Mouse (Mus musculus): ENCODE measurements at regions not wholly inside any gene's neighbourhood (a gene's known extent, or its start where the extent isn't known, plus 50 kb on each side); places are given as distances from the start of the nearest gene placed in this dataset.
"Not testable (repeated sequence)": the region's sequence is repeated elsewhere in the genome, so short reads cannot be mapped to it uniquely, and the experiment has no call there.

DNA sequence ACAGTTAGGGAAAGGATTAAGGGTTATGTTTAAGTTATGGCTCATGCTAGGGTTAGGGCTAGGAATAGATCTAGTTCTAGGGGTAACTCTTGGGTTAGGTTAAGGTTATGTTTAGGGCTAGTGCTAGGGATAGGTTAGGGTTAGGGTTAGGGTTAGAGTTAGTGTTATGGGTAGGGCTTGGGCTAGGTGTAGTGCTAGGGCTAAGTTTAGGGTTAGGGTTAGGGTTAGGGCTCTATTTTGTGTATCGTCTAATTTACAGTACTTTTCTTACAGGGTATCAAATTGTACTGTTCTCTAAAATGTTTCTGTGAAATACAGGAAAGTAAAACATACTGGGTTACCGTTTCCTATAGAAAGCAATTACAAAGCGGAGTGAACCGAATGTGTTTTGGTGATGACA lies 64.8 kb downstream of the Ptchd3 start:
- WGBS, result 93% methylated on average over 4 of the region's 4 CpGs
- DNase-seq (ENCODE audit: low spot score) (no peak), ATAC-seq (ENCODE audit: insufficient read depth, low FRiP score, low TSS enrichment) (no peak)
- Histone ChIP-seq H3K9me3 (ENCODE audit: control insufficient read depth, low read length) (no peaks in the 10 kb centered on the region), H3K4me1 (ENCODE audit: control insufficient read depth, insufficient read depth, low read length) (no peaks in the 10 kb centered on the region), H3K4me3 (ENCODE audit: low read depth, low read length) (no peak overlapping the region), H3K9ac (ENCODE audit: low read length) (no peak overlapping the region), H3K36me3 (ENCODE audit: control insufficient read depth, insufficient read depth, low read length) (no peaks in the 10 kb centered on the region), H3K4me2 (ENCODE audit: low read depth) (no peak overlapping the region), H3K27me3 (ENCODE audit: control insufficient read depth, insufficient read depth, low read length) (no peaks in the 10 kb centered on the region), H3K27ac (ENCODE audit: low read depth, low read length) (no peak overlapping the region)

DNA sequence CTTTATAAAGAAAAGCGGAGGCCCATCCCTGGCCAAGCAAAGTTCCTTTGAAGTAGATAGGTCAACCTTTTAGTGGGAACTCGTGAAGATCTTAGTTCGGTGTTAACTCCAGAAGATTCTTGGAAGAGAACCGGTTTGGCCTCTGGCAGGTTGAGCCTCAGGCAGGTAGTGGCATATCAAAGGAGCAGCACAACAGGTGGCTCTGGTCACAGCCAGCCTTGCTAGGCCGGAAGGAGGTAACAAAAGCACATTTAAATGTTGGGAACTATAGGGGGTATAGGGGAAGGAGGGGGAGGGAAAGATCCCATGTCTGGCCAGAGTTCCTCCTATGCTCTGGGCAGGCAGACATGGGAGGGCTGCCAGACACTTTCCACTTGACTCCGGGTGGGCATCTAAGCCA lies 74.3 kb downstream of the Ptchd3 start:
- not testable (repeated sequence) for H3K27ac ChIP-seq (ENCODE audit: low read depth, low read length); DNase-seq (ENCODE audit: low spot score); H3K9me3 ChIP-seq (ENCODE audit: control insufficient read depth, low read length); H3K4me3 ChIP-seq (ENCODE audit: low read depth, low read length); H3K27me3 ChIP-seq (ENCODE audit: control insufficient read depth, insufficient read depth, low read length); H3K4me2 ChIP-seq (ENCODE audit: low read depth); H3K36me3 ChIP-seq (ENCODE audit: control insufficient read depth, insufficient read depth, low read length); H3K4me1 ChIP-seq (ENCODE audit: control insufficient read depth, insufficient read depth, low read length); ATAC-seq (ENCODE audit: insufficient read depth, low FRiP score, low TSS enrichment); H3K9ac ChIP-seq (ENCODE audit: low read length)
- WGBS, result 71% methylated on average over 6 of the region's 6 CpGs

DNA sequence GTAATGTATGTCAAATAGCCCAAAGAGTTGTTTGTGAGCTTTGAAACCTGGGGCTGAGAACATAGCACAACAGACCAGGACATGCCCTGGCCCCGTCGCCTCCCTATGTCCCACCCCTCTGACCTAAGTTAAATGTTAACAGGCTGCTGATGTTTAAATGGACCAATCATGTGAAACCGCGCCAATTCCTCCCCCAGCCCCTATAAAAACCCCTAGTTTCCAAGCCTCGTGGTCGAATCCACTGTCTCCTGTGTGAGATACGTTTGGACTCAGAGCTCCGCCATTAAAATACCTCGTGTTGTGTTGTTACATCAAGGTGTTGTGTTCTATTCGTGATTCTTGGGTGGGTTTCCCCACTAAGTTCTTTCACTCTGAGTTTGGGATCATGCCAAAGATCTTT lies 94.6 kb downstream of the Ptchd3 start:
- not testable (repeated sequence) for H3K4me2 ChIP-seq (ENCODE audit: low read depth); DNase-seq (ENCODE audit: low spot score); H3K27me3 ChIP-seq (ENCODE audit: control insufficient read depth, insufficient read depth, low read length); H3K9ac ChIP-seq (ENCODE audit: low read length); H3K36me3 ChIP-seq (ENCODE audit: control insufficient read depth, insufficient read depth, low read length); H3K4me1 ChIP-seq (ENCODE audit: control insufficient read depth, insufficient read depth, low read length); H3K9me3 ChIP-seq (ENCODE audit: control insufficient read depth, low read length); H3K27ac ChIP-seq (ENCODE audit: low read depth, low read length); ATAC-seq (ENCODE audit: insufficient read depth, low FRiP score, low TSS enrichment); H3K4me3 ChIP-seq (ENCODE audit: low read depth, low read length)
- WGBS, result 85% methylated on average over 10 of the region's 10 CpGs

DNA sequence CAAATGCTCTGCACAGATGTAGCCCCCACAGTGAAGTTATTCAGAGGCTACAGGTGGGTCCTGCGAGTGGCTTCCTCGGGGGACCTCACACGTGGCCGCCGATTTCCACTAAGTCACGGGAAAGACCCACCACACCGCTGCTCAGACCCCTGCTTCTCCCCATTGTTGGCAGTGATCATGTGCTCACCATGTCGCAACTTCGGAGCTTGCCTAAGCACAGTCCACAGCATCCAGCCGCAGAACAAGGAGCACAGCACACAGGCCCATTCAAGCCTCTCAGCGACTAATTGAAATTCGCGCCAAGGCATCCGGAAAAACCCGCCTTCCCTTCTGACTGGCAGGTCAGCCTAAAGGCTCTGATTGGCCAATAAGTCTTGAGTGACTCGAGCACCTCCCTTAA lies 95.0 kb downstream of the Ptchd3 start:
- not testable (repeated sequence) for H3K4me3 ChIP-seq (ENCODE audit: low read depth, low read length); H3K9ac ChIP-seq (ENCODE audit: low read length); H3K9me3 ChIP-seq (ENCODE audit: control insufficient read depth, low read length); H3K4me2 ChIP-seq (ENCODE audit: low read depth); H3K27me3 ChIP-seq (ENCODE audit: control insufficient read depth, insufficient read depth, low read length); H3K27ac ChIP-seq (ENCODE audit: low read depth, low read length); H3K36me3 ChIP-seq (ENCODE audit: control insufficient read depth, insufficient read depth, low read length); H3K4me1 ChIP-seq (ENCODE audit: control insufficient read depth, insufficient read depth, low read length); ATAC-seq (ENCODE audit: insufficient read depth, low FRiP score, low TSS enrichment)
- DNase-seq (ENCODE audit: low spot score), result peak; percentile 15
- WGBS, result 62% methylated on average over 15 of the region's 16 CpGs

DNA sequence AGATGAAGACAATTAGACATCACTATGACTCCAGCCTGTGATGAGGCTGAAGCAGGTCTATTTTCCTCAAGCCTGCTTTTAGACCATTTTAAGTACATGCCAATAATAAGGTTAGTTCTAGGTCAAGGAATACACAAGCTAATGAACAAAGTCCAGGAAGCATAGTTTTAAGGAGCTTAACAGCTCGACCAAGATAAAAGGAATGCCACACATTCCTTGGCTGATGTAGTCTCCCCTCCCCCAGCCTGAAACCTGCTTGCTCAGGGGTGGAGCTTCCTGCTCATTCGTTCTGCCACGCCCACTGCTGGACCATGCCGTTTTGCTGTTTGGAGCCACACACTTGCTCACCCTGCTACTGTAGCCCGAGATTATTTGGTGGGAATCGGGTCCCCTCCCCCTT lies 121.7 kb downstream of the Ptchd3 start:
- H3K36me3 ChIP-seq (ENCODE audit: control insufficient read depth, insufficient read depth, low read length); H3K4me1 ChIP-seq (ENCODE audit: control insufficient read depth, insufficient read depth, low read length); ATAC-seq (ENCODE audit: insufficient read depth, low FRiP score, low TSS enrichment); H3K9ac ChIP-seq (ENCODE audit: low read length); H3K9me3 ChIP-seq (ENCODE audit: control insufficient read depth, low read length); H3K4me3 ChIP-seq (ENCODE audit: low read depth, low read length); H3K27ac ChIP-seq (ENCODE audit: low read depth, low read length); H3K27me3 ChIP-seq (ENCODE audit: control insufficient read depth, insufficient read depth, low read length); H3K4me2 ChIP-seq (ENCODE audit: low read depth); DNase-seq (ENCODE audit: low spot score): not testable (repeated sequence)
- 68% methylated on average over 6 of the region's 6 CpGs for WGBS

DNA sequence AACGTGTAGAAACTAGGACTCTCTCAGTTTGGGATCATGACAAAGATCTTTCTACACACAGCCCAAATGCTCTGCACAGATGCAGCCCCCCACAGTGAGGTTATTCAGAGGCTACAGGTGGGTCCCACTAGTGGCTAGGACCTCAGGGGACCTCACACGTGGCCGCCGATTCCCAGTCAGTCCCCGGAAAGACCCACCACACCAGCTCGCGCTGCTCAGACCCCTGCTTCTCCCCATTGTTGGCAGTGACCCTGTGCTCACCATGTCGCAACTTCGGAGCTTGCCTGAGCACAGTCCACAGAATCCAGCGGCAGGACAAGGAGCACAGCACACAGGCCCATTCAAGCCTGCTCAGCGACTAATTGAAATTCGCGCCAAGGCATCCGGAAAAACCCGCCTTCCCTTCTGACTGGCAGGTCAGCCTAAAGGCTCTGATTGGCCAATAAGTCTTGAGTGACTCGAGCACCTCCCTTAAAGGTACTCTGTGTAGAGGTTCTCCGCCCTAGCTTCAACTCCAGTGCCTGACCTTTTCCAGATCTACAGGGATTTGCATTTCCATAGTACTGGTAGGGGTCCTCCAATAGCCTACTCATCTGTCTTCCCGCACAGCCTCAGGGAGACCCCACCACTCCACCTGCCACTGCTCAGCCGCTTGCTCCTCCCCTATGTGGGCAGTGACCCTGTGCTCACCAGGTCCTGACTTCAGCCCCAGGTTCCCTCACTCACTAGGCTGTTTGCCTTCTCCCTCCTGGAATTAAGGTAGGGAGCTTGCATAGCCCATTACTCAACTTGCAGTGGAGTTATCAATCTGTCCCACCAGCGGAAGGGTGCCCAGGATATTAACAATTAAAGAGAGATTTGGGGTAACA lies 126.6 kb downstream of the Ptchd3 start:
- H3K27ac ChIP-seq (ENCODE audit: low read depth, low read length), result not testable (repeated sequence)

DNA sequence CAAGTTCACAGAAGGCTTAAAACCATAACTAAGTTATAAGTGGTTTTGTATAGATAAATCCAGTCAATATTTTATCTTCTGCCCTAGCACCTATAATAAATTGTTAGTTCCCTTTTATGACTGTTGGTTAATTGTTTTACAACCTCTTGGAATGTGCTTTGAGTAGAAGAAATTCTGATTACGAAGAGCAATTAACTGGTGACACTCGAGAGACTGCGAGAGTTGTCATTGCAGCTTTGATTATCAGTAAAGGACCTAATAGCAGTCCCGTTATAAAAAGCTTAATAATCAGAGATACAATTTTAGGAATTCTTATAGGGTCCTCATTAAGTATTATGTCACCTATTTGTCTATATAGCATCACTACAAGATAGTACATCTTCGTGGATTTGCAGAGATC lies 128.7 kb downstream of the Ptchd3 start:
- H3K27me3 ChIP-seq (ENCODE audit: control insufficient read depth, insufficient read depth, low read length); ATAC-seq (ENCODE audit: insufficient read depth, low FRiP score, low TSS enrichment); H3K36me3 ChIP-seq (ENCODE audit: control insufficient read depth, insufficient read depth, low read length); H3K4me1 ChIP-seq (ENCODE audit: control insufficient read depth, insufficient read depth, low read length); DNase-seq (ENCODE audit: low spot score); H3K27ac ChIP-seq (ENCODE audit: low read depth, low read length); H3K4me3 ChIP-seq (ENCODE audit: low read depth, low read length); H3K4me2 ChIP-seq (ENCODE audit: low read depth); H3K9me3 ChIP-seq (ENCODE audit: control insufficient read depth, low read length); H3K9ac ChIP-seq (ENCODE audit: low read length): not testable (repeated sequence)
- 32% methylated on average over 5 of the region's 5 CpGs for WGBS

More for the DNA sequence above, 126.6 kb downstream of the Ptchd3 start:
- not testable (repeated sequence) for H3K4me1 ChIP-seq (ENCODE audit: control insufficient read depth, insufficient read depth, low read length); H3K27me3 ChIP-seq (ENCODE audit: control insufficient read depth, insufficient read depth, low read length); H3K9me3 ChIP-seq (ENCODE audit: control insufficient read depth, low read length); H3K36me3 ChIP-seq (ENCODE audit: control insufficient read depth, insufficient read depth, low read length); ATAC-seq (ENCODE audit: insufficient read depth, low FRiP score, low TSS enrichment); H3K9ac ChIP-seq (ENCODE audit: low read length)
- peak overlapping the region; percentile 32; the same call in 1 of the 2 replicates for H3K4me2 ChIP-seq (ENCODE audit: low read depth)
- 12% methylated on average over 19 of the region's 20 CpGs for WGBS
- 0 out of 2 replicates have a peak overlapping the region, but pooled peaks have one; percentile 4 for H3K4me3 ChIP-seq (ENCODE audit: low read depth, low read length)
- peak; percentile 14 for DNase-seq (ENCODE audit: low spot score)

DNA sequence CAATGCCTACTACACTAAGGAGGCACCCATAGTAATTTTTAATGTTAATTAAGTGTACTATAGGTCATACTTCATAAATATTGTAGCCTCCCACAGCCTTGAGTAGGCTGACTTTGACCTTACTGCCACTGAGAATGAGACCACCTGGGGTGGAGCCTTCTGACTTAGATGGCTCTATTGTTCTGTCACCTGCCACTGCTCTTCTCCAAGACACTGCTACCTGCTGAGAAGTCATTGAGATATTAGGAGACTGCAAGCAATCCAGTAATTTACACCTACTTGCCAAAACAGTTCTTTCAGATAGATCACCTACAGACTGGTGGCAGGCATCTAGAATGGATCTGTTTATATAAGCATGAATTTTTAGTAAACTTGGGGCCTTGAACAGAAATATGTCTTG lies 134.1 kb downstream of the Ptchd3 start:
- not testable (repeated sequence) for ATAC-seq (ENCODE audit: insufficient read depth, low FRiP score, low TSS enrichment); H3K9ac ChIP-seq (ENCODE audit: low read length); H3K4me2 ChIP-seq (ENCODE audit: low read depth); DNase-seq (ENCODE audit: low spot score); H3K36me3 ChIP-seq (ENCODE audit: control insufficient read depth, insufficient read depth, low read length); H3K4me1 ChIP-seq (ENCODE audit: control insufficient read depth, insufficient read depth, low read length); H3K4me3 ChIP-seq (ENCODE audit: low read depth, low read length); H3K9me3 ChIP-seq (ENCODE audit: control insufficient read depth, low read length); H3K27me3 ChIP-seq (ENCODE audit: control insufficient read depth, insufficient read depth, low read length); H3K27ac ChIP-seq (ENCODE audit: low read depth, low read length)

DNA sequence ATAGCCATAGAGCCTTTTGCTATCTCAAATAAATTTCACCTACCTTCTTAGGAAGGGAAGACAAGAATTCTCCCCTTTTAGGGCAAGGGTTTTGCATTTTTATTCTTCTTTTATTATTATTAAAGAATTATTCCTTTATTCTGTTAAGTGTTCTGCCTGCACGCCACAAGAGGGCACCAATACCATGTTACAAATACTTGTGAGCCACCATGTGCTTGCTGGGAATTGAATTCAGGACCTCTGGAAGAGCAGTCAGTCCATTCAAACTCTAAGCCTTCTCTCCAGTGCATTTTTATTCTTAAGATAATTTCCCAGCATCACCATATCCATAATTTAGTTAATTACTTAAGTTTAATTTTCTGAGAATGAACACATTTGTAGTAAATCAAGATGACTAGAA lies 135.9 kb downstream of the Ptchd3 start:
- not testable (repeated sequence) for H3K4me3 ChIP-seq (ENCODE audit: low read depth, low read length); H3K9me3 ChIP-seq (ENCODE audit: control insufficient read depth, low read length); H3K36me3 ChIP-seq (ENCODE audit: control insufficient read depth, insufficient read depth, low read length); H3K27ac ChIP-seq (ENCODE audit: low read depth, low read length); DNase-seq (ENCODE audit: low spot score); ATAC-seq (ENCODE audit: insufficient read depth, low FRiP score, low TSS enrichment); H3K9ac ChIP-seq (ENCODE audit: low read length); H3K27me3 ChIP-seq (ENCODE audit: control insufficient read depth, insufficient read depth, low read length); H3K4me2 ChIP-seq (ENCODE audit: low read depth); H3K4me1 ChIP-seq (ENCODE audit: control insufficient read depth, insufficient read depth, low read length)
- WGBS, result 0% methylated on average over 1 of the region's 1 CpGs
